ENCODE assay signal across 14 mouse cellular contexts in the genomic region with DNA sequence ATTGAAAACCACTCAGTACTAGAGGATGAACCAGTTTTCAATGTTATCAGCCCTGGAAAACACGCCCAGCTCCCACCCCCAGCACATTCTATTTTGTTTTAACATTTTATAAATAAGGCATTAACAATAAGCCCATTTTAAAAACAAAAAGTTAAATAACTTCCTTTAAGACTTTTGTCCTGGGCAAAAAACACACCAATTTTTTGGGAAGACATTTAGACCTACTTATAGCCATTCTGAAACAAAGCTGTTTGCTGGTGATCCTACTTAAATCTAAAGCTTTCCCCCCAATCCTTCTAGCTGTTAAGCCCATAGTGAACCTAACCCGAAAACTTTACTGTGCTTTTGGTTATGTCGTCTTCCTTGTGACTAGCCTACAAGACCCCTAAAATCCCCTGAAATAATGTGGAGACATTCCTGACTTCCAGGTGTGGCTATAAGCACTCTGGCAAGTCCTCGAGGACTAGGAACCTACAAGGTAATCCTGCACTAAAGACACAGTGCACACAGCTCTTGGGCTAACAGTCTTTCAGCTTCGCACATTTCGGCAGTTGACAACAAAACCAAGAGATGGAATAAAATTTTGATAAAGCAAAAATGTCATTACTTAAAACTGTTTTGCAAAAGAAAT. TPM values are rescaled to one million over a fixed set of nuclear protein-coding genes. Genes with fewer than 3 reads are reported as not detected.
A peak's percentile ranks its signal among the peaks of the same experiment; 100 is the strongest.
DNase-seq lines count a peak whose midpoint lies in the region; ATAC-seq and TF ChIP-seq lines count a peak whose summit lies in the region.
"Had no signal": no experiment of that assay in that cellular context is flagged by ENCODE, and none has a peak within 500 bp of the region (broad histone marks: within the 10 kb centered on the region; RNA-seq: fewer than 3 reads in every experiment).

No protein-coding gene starts in this region.

- H3K4me2 ChIP-seq in forebrain, embryonic 12.5 days, result no peak overlapping the region
- 0 out of 2 replicates have a peak overlapping the region, but pooled peaks have one; percentile 82 for H3K4me2 ChIP-seq in kidney, embryonic 15.5 days
- peak overlapping the region; percentile 85 for H3K4me2 ChIP-seq in liver, embryonic 14.5 days (ENCODE audit: low read depth)

- H3K4me3 ChIP-seq in forebrain, embryonic 12.5 days (replicated peaks), result no peak overlapping the region
- H3K4me3 ChIP-seq in forebrain, embryonic 10.5 days, result no peak overlapping the region; the same call in 1 of the 2 replicates
- H3K4me3 ChIP-seq in kidney, embryonic 15.5 days (replicated peaks), result no peak overlapping the region
- H3K4me3 ChIP-seq in MEL (ENCODE audit: control insufficient read depth in 1 of 2, insufficient read depth in 1 of 2, low read depth in 2 of 2, low read length in 2 of 2), result no peak overlapping the region
- peak overlapping the region in 1 of 2 experiments; percentile 83; a peak in 1 of 4 replicates for H3K4me3 ChIP-seq in liver, embryonic 14.5 days (ENCODE audit: insufficient read depth in 1 of 2, low read depth in 2 of 2, low read length in 2 of 2)

- no peak for TF ChIP-seq CTCF in MEL (IDR thresholded peaks at IDR 0.05 in 2 of 3, conservative IDR thresholded peaks at IDR 0.05 in 1 of 3; ENCODE audit: control insufficient read depth in 1 of 3, insufficient read depth in 1 of 3, low read depth in 2 of 3, low read length in 3 of 3, poor library complexity in 1 of 3, severe bottlenecking in 1 of 3)
- no peak for TF ChIP-seq CTCF in liver, embryonic 14.5 days (IDR thresholded peaks at IDR 0.05; ENCODE audit: low read depth)

- no peak; a peak in 2 of 4 replicates for TF ChIP-seq POLR2A in MEL (IDR thresholded peaks at IDR 0.05; ENCODE audit: control insufficient read depth in 1 of 2, insufficient read depth in 1 of 2, low read depth in 1 of 2, low read length in 2 of 2, poor library complexity in 1 of 2)

- H3K27ac ChIP-seq in forebrain, embryonic 12.5 days, result 0 out of 2 replicates have a peak overlapping the region, but pooled peaks have one; percentile 19
- no peak overlapping the region for H3K27ac ChIP-seq in forebrain, embryonic 10.5 days
- peak overlapping the region; percentile 5; the same call in 1 of the 2 replicates for H3K27ac ChIP-seq in kidney, embryonic 15.5 days
- peak overlapping the region; percentile 5; the same call in 1 of the 2 replicates for H3K27ac ChIP-seq in MEL (ENCODE audit: control insufficient read depth, low read depth, low read length)
- H3K27ac ChIP-seq in liver, embryonic 14.5 days, result peak overlapping the region; percentile 97

- no peaks in the 10 kb centered on the region for H3K27me3 ChIP-seq in forebrain, embryonic 12.5 days
- no peaks in the 10 kb centered on the region for H3K27me3 ChIP-seq in forebrain, embryonic 10.5 days (ENCODE audit: poor library complexity, severe bottlenecking)
- H3K27me3 ChIP-seq in kidney, embryonic 15.5 days, result no peaks in the 10 kb centered on the region
- no peaks in the 10 kb centered on the region for H3K27me3 ChIP-seq in MEL (ENCODE audit: control insufficient read depth in 1 of 2, insufficient read depth in 2 of 2, low read length in 2 of 2)
- H3K27me3 ChIP-seq in liver, embryonic 14.5 days (ENCODE audit: control insufficient read depth, insufficient read depth, low read length), result no peaks in the 10 kb centered on the region
- H3K27me3 ChIP-seq: lung, embryonic 15.5 days had no signal

- H3K9ac ChIP-seq in forebrain, embryonic 12.5 days, result no peak overlapping the region
- H3K9ac ChIP-seq in kidney, embryonic 15.5 days, result no peak overlapping the region
- H3K9ac ChIP-seq in MEL (ENCODE audit: control insufficient read depth, low read depth, low read length, poor library complexity, severe bottlenecking), result no peak overlapping the region
- H3K9ac ChIP-seq in liver, embryonic 14.5 days (replicated peaks), result no peak overlapping the region
- H3K9ac ChIP-seq: lung, embryonic 15.5 days had no signal

- peaks cover 25% of the 10 kb centered on the region for H3K4me1 ChIP-seq in forebrain, embryonic 12.5 days
- peaks cover 29% of the 10 kb centered on the region for H3K4me1 ChIP-seq in forebrain, embryonic 10.5 days
- H3K4me1 ChIP-seq in kidney, embryonic 15.5 days, result peaks cover 33% of the 10 kb centered on the region
- H3K4me1 ChIP-seq in MEL (ENCODE audit: control insufficient read depth in 1 of 2, insufficient read depth in 2 of 2, low read length in 2 of 2), result peaks cover 3 to 13% of the 10 kb centered on the region in 2 experiments
- H3K4me1 ChIP-seq in liver, embryonic 14.5 days (replicated peaks; ENCODE audit: control insufficient read depth in 2 of 2, insufficient read depth in 2 of 2, low read length in 1 of 2), result peaks cover 6 to 12% of the 10 kb centered on the region in 2 experiments

- ATAC-seq in forebrain, embryonic 12.5 days (ENCODE audit: low FRiP score), result no peak
- no peak for ATAC-seq in kidney, embryonic 15.5 days (replicated peaks; ENCODE audit: low FRiP score)
- no peak for ATAC-seq in liver, embryonic 14.5 days (ENCODE audit: insufficient read depth)

- peaks cover 32% of the 10 kb centered on the region for H3K79me2 ChIP-seq in MEL (ENCODE audit: control insufficient read depth, insufficient read depth, low read length, poor library complexity)

- peaks cover 60% of the 10 kb centered on the region for H3K36me3 ChIP-seq in forebrain, embryonic 12.5 days (replicated peaks)
- peaks cover 74% of the 10 kb centered on the region for H3K36me3 ChIP-seq in forebrain, embryonic 10.5 days (replicated peaks)
- H3K36me3 ChIP-seq in kidney, embryonic 15.5 days, result peaks cover 73% of the 10 kb centered on the region
- peaks cover 53 to 54% of the 10 kb centered on the region in 2 experiments for H3K36me3 ChIP-seq in MEL (ENCODE audit: control insufficient read depth in 1 of 2, insufficient read depth in 2 of 2, low read length in 2 of 2)
- peaks cover 61% of the 10 kb centered on the region for H3K36me3 ChIP-seq in liver, embryonic 14.5 days (replicated peaks; ENCODE audit: control insufficient read depth, insufficient read depth, low read depth)

- no peak for DNase-seq in forebrain, embryonic 10.5 days (ENCODE audit: extremely low spot score, low spot score)
- no peak for DNase-seq in kidney, postnatal 10 days
- DNase-seq in MEL (ENCODE audit: low read depth, low spot score), result no peak
- DNase-seq in liver, embryonic 14.5 days (ENCODE audit: low read depth in 3 of 3, low spot score in 3 of 3), result no peak
- DNase-seq in yolk sac, embryonic 10.5 days (ENCODE audit: low spot score), result no peak
- no peak for DNase-seq in urinary bladder, postnatal 36 days (ENCODE audit: low spot score in 2 of 2)
- DNase-seq: cerebellum, adult 11-12 months; kidney, postnatal 25 days; right cerebral cortex, postnatal 25 days had no signal

- TF ChIP-seq EP300 in MEL (IDR thresholded peaks at IDR 0.05; ENCODE audit: low read depth in 1 of 2, low read length in 2 of 2), result no peak
- TF ChIP-seq EP300 in liver, embryonic 14.5 days (IDR thresholded peaks at IDR 0.05; ENCODE audit: low read depth), result no peak

- no peak for TF ChIP-seq RAD21 in MEL (IDR thresholded peaks at IDR 0.05; ENCODE audit: low read depth, low read length)

- WGBS in forebrain, embryonic 12.5 days, result 77% methylated on average over 6 of the region's 6 CpGs
- 83% methylated on average over 6 of the region's 6 CpGs for WGBS in forebrain, embryonic 10.5 days
- 79% methylated on average over 6 of the region's 6 CpGs for WGBS in kidney, embryonic 15.5 days
- WGBS in liver, embryonic 14.5 days (ENCODE audit: insufficient replicate concordance), result 74% methylated on average over 6 of the region's 6 CpGs

- no peaks in the 10 kb centered on the region for H3K9me3 ChIP-seq in forebrain, embryonic 12.5 days
- H3K9me3 ChIP-seq in forebrain, embryonic 10.5 days, result no peaks in the 10 kb centered on the region
- no peaks in the 10 kb centered on the region for H3K9me3 ChIP-seq in kidney, embryonic 15.5 days (replicated peaks)
- no peaks in the 10 kb centered on the region for H3K9me3 ChIP-seq in MEL (replicated peaks; ENCODE audit: insufficient read depth, low read length)
- H3K9me3 ChIP-seq in liver, embryonic 14.5 days (ENCODE audit: control insufficient read depth, low read length), result no peaks in the 10 kb centered on the region
- H3K9me3 ChIP-seq: lung, embryonic 15.5 days had no signal

RNA-seq across cellular contexts. Expression of gene Polg2, which starts 1.4 kb away (rescaled TPM):
- polyA plus RNA-seq in forebrain, embryonic 12.5 days (2016; fragmentation: Nextera tagmentation; extraction: Ambion mirVana), result 10.3 and 10.4 TPM in 2 replicates
- polyA plus RNA-seq in forebrain, embryonic 10.5 days (2016; fragmentation: Nextera tagmentation; extraction: Ambion mirVana), result 10.1 and 10.9 TPM in 2 replicates
- 10.2 and 12.1 TPM in 2 replicates for polyA plus RNA-seq in kidney, embryonic 15.5 days (2015; fragmentation: Nextera tagmentation; extraction: Ambion mirVana)
- 9.2 and 10.7 TPM in 2 replicates for total RNA-seq in MEL (2012; rRNA removed)
- 1 to 10 TPM in 1 of 2 experiments, not detected in 1; 6.3 TPM for polyA plus RNA-seq in MEL (2012; ENCODE audit: insufficient read depth in 1 of 2, insufficient read length in 2 of 2, low read depth in 1 of 2, low replicate concordance in 2 of 2, missing spikeins in 1 of 2)
- polyA plus RNA-seq in liver, embryonic 14.5 days (2012; rRNA removed), result 2.7 and 3.8 TPM in 2 replicates
- polyA plus RNA-seq in liver, embryonic 14.5 days (2014; fragmentation: Nextera tagmentation; extraction: Ambion mirVana), result 4.4 and 5.0 TPM in 2 replicates

RNA-seq across cellular contexts. Expression of gene Ddx5, which starts 8.3 kb away (rescaled TPM):
- 507 and 536 TPM in 2 replicates for polyA plus RNA-seq in forebrain, embryonic 12.5 days (2016; fragmentation: Nextera tagmentation; extraction: Ambion mirVana)
- polyA plus RNA-seq in forebrain, embryonic 10.5 days (2016; fragmentation: Nextera tagmentation; extraction: Ambion mirVana), result 311 and 330 TPM in 2 replicates
- 344 and 366 TPM in 2 replicates for polyA plus RNA-seq in kidney, embryonic 15.5 days (2015; fragmentation: Nextera tagmentation; extraction: Ambion mirVana)
- 338 and 358 TPM in 2 replicates for total RNA-seq in MEL (2012; rRNA removed)
- polyA plus RNA-seq in MEL (2012; ENCODE audit: insufficient read depth in 1 of 2, insufficient read length in 2 of 2, low read depth in 1 of 2, low replicate concordance in 2 of 2, missing spikeins in 1 of 2), result 1,000 to 10,000 TPM in 1 of 2 experiments, 100 to 1,000 TPM in 1; 748 to 3,269 TPM
- polyA plus RNA-seq in liver, embryonic 14.5 days (2012; rRNA removed), result 87.2 and 138 TPM in 2 replicates
- 122 and 130 TPM in 2 replicates for polyA plus RNA-seq in liver, embryonic 14.5 days (2014; fragmentation: Nextera tagmentation; extraction: Ambion mirVana)

RNA-seq across cellular contexts. Expression of gene Cep95, which starts 8.3 kb away (rescaled TPM):
- 25.4 and 27.0 TPM in 2 replicates for polyA plus RNA-seq in forebrain, embryonic 12.5 days (2016; fragmentation: Nextera tagmentation; extraction: Ambion mirVana)
- polyA plus RNA-seq in forebrain, embryonic 10.5 days (2016; fragmentation: Nextera tagmentation; extraction: Ambion mirVana), result 18.7 and 20.0 TPM in 2 replicates
- 21.7 and 22.0 TPM in 2 replicates for polyA plus RNA-seq in kidney, embryonic 15.5 days (2015; fragmentation: Nextera tagmentation; extraction: Ambion mirVana)
- 11.2 and 11.6 TPM in 2 replicates for total RNA-seq in MEL (2012; rRNA removed)
- 10 to 100 TPM in 1 of 2 experiments, not detected in 1; 12.9 TPM for polyA plus RNA-seq in MEL (2012; ENCODE audit: insufficient read depth in 1 of 2, insufficient read length in 2 of 2, low read depth in 1 of 2, low replicate concordance in 2 of 2, missing spikeins in 1 of 2)
- polyA plus RNA-seq in liver, embryonic 14.5 days (2012; rRNA removed), result 4.0 and 9.9 TPM in 2 replicates
- polyA plus RNA-seq in liver, embryonic 14.5 days (2014; fragmentation: Nextera tagmentation; extraction: Ambion mirVana), result 6.1 and 6.6 TPM in 2 replicates

RNA-seq across cellular contexts. Expression of gene Milr1, which starts 29.7 kb away (rescaled TPM):
- 0.91 and 0.95 TPM in 2 replicates for polyA plus RNA-seq in forebrain, embryonic 12.5 days (2016; fragmentation: Nextera tagmentation; extraction: Ambion mirVana)
- 0.81 and 1.00 TPM in 2 replicates for polyA plus RNA-seq in forebrain, embryonic 10.5 days (2016; fragmentation: Nextera tagmentation; extraction: Ambion mirVana)
- polyA plus RNA-seq in kidney, embryonic 15.5 days (2015; fragmentation: Nextera tagmentation; extraction: Ambion mirVana), result 1.0 and 1.7 TPM in 2 replicates
- total RNA-seq in MEL (2012; rRNA removed), result not detected in 2 replicates
- under 1 TPM in 1 of 2 experiments, not detected in 1; 0.26 TPM for polyA plus RNA-seq in MEL (2012; ENCODE audit: insufficient read depth in 1 of 2, insufficient read length in 2 of 2, low read depth in 1 of 2, low replicate concordance in 2 of 2, missing spikeins in 1 of 2)
- 1.00 and 2.2 TPM in 2 replicates for polyA plus RNA-seq in liver, embryonic 14.5 days (2012; rRNA removed)
- polyA plus RNA-seq in liver, embryonic 14.5 days (2014; fragmentation: Nextera tagmentation; extraction: Ambion mirVana), result 2.2 and 3.0 TPM in 2 replicates
- total RNA-seq: layer of hippocampus, postnatal 14 days; left cerebral cortex, postnatal 25 days had no signal

RNA-seq across cellular contexts. Expression of gene Pecam1, which starts 30.3 kb away (rescaled TPM):
- 14.8 and 15.5 TPM in 2 replicates for polyA plus RNA-seq in forebrain, embryonic 12.5 days (2016; fragmentation: Nextera tagmentation; extraction: Ambion mirVana)
- 16.0 and 16.9 TPM in 2 replicates for polyA plus RNA-seq in forebrain, embryonic 10.5 days (2016; fragmentation: Nextera tagmentation; extraction: Ambion mirVana)
- polyA plus RNA-seq in kidney, embryonic 15.5 days (2015; fragmentation: Nextera tagmentation; extraction: Ambion mirVana), result 59.3 and 66.5 TPM in 2 replicates
- 0.12 and 0.20 TPM in 2 replicates for total RNA-seq in MEL (2012; rRNA removed)
- under 1 TPM in 1 of 2 experiments, not detected in 1; 0.14 TPM for polyA plus RNA-seq in MEL (2012; ENCODE audit: insufficient read depth in 1 of 2, insufficient read length in 2 of 2, low read depth in 1 of 2, low replicate concordance in 2 of 2, missing spikeins in 1 of 2)
- 4.6 and 6.3 TPM in 2 replicates for polyA plus RNA-seq in liver, embryonic 14.5 days (2012; rRNA removed)
- polyA plus RNA-seq in liver, embryonic 14.5 days (2014; fragmentation: Nextera tagmentation; extraction: Ambion mirVana), result 5.5 and 6.1 TPM in 2 replicates
